Mouse (Mus musculus): ENCODE measurements around the gene Eif2a.
A peak's percentile ranks its signal among the peaks of the same experiment; 100 is the strongest.
"Not testable (repeated sequence)": the region's sequence is repeated elsewhere in the genome, so short reads cannot be mapped to it uniquely, and the experiment has no call there.

Gene Eif2a

GRCm38 (mm10) chr3:58523386-58523785 lies 2.2 kb upstream of the Eif2a start:
- DNase-seq, result no peak

- no peak for DNase-seq
Measured at GRCm38 (mm10) chr3:58524246-58524645, 1.4 kb upstream of the Eif2a start.

GRCm38 (mm10) chr3:58525166-58525565 lies 455 bp upstream of the Eif2a start:
- DNase-seq, result no peak

GRCm38 (mm10) chr3:58526408-58526737 lies 752 bp downstream of the Eif2a start:
- DNase-seq, result no peak

- DNase-seq, result no peak
Measured at GRCm38 (mm10) chr3:58536573-58536972, 11.0 kb downstream of the Eif2a start.

- DNase-seq, result no peak
Measured at GRCm38 (mm10) chr3:58552001-58552811, 26.6 kb downstream of the Eif2a start.

DNA sequence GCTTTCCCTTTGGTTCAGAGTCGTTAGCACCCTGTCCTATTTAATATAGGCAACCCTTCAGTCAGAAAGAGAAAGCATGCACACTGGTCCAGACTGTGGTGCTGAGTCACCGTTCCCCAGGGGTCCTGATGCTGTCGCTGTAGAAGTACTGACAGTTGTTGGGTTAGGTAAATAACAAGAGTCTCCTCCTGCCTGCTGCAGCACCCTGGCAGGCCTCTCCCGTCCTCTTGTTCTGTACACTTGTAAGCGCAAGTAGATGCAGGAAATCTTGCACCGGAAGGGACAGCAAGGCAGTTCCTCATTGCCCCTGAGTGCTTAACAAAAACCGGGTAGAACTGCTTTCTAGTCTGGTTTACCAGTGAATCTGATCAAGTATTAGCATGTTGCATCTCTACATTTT lies 31.0 kb downstream of the Eif2a start:
- no peak for DNase-seq

GRCm38 (mm10) chr3:58559887-58560286 lies 34.3 kb downstream of the Eif2a start:
- no peak for DNase-seq

- DNase-seq, result no peak
Measured at GRCm38 (mm10) chr3:58561437-58561836, 35.8 kb downstream of the Eif2a start.

DNA sequence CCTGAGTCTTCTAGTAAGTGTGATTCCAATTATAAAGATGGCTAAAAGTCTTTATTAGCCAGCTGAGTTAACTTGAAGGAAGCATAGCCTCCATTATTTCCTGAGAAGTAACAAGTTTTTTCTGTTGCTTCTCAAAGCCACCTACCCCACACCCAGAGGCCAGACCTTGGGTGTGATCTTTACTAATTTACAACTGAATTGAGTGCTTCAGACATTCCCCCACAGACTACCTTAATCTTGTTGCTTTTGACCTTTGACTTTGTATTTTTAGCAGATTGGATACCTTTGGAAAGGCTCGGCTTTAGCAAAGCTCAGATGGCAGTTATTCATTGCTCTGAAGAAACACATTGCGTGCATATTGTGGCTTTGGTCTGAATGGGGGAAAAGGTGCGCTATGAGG lies 45.2 kb downstream of the Eif2a start:
- DNase-seq, result no peak

DNA sequence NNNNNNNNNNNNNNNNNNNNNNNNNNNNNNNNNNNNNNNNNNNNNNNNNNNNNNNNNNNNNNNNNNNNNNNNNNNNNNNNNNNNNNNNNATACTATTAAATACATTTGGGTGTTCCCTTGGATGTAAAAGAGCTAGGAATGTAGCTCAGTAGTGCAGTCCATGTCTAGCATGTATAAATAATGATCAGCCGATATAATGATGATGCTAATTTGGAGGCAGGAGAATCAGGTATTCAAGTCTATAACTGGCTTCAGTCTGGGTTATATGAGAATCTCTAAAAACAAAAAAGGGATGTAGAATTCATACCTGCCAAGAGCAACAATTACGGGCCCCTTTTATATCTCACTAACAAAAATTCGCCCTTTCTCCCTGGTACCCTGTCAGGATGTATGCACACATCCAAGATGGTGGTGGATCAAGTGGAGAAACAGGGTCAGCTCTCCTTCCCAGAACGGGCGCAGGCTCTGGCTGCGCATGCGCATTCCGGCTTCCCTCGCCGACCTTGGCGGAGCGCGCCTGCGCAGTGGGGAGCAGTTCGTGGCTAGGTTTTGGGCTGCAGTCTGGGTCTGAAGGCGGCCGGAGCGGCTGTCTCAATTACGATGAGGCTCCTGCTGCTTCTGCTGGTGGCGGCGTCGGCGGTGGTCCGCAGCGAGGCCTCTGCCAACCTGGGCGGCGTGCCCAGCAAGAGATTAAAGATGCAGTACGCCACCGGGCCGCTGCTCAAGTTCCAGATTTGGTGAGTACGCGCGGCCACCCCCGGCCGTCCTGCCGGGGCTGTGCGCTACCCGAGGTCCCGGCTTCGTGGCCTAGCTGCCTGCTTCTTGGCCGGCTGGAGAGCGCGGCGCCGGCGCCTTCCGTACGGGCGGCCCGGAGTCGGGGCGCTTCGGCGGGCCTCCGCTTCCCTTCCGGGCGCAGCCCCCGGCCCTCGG lies 50.8 kb downstream of the Eif2a start, which contains the start of gene Selenot:
TSS of gene Selenot (plus strand) at position 500 of the 930 bp plus-strand sequence.
- DNase-seq, result peak; percentile 91

- no peak for DNase-seq
Measured at GRCm38 (mm10) chr3:58577067-58577503, 51.5 kb downstream of the Eif2a start.

DNA sequence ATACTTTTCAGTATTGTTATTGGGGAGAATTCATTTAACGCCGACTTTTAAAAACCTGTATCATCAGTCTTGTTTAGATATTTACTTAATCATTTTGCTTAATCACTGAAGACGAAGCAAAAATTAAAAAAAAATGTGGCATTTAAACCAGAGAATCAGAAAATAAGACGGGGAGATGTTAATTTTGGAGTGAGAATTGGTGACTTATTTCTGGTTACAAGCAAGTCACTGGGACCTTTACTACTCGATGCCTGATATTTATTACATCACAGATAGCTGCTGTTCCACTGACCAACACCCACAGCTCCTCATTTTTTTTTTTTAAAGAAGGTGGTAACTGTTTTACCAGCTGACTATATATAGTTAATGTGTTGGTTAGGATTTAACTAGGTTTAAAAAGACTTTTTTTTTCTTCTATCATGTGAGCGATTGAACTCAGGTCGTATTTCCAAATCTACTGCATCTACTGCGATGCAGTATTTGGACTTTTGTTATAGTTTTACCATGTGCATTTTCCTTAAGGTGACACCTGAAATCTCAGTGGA lies 52.0 kb downstream of the Eif2a start:
- no peak for DNase-seq

DNA sequence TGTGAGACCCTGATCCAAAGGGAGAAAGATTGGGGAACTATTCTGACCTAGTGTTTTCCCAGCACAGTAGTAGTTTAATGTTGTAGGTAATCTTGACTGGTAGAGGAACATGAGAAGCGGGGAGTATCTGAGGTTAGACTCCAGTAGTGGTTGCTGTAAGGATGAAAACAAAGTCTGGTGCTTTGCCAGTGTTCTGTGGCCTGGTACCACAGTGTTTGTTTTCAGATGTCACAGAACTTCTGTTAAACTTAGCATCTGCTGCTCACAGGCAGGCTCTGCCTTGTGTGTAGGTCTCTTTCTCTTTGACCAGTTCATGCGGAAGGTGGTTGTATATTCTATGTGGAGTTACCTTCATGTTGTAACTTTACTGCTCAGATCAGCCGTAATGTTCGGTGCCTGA lies 55.9 kb downstream of the Eif2a start:
- DNase-seq, result no peak

- no peak for DNase-seq
Measured at GRCm38 (mm10) chr3:58582297-58582696, 56.7 kb downstream of the Eif2a start.

DNA sequence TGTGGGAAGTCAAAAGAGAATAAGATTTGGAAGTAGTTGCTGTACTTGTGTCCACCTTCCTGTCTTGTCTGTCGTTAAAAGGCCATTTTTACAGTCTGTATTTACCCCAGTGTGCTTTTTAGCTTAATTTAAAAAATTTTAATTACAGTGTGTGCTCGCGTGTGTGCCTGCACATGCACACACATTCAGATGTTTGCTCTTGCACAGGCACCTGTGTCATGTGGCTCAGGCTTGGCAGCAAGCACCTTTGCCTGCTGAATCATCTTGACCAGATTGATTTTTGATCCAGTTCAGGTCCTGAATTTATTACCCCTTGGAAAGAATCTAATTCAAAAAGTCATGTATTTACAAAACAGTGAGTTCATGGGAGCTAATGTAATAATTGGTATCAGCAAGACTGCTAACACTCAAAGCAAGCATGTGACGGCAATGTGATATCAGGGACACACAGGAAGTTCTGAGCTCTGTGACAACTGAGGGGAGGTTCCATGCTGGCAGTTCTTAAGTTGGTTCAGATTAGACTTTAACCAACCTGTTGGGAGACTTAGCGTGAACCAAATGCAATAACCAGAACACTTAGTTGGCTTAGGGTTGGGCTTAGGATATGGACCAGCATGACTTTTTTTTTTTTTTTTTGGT lies 57.3 kb downstream of the Eif2a start:
- no peak for DNase-seq

GRCm38 (mm10) chr3:58590544-58590943 lies 64.9 kb downstream of the Eif2a start:
- not testable (repeated sequence) for DNase-seq

- not testable (repeated sequence) for DNase-seq
Measured at GRCm38 (mm10) chr3:58592666-58593065, 67.0 kb downstream of the Eif2a start.

DNA sequence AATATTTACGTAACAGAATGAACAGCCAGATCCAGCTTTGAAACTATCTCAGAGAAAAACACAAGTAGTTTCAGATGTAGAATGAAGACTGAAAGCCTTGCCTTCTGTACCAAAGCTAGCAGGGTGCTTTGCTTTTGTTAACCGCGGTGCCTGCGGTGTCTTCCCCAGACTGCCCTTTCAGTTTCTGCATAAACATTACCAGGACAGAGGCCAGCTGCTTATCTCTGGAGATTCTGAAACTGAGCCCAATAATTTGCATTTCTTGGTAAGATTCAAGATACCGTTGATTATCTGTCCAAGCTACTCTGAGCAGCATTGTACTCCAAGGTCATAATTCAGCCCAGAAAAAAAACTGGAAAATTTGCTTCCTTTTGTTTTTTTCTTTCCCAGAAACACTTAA lies 68.0 kb downstream of the Eif2a start:
- no peak for DNase-seq

All from thymus, adult 18-20 months (tissue).